Mouse (Mus musculus) mesoderm, embryonic 11.5 days (tissue): ENCODE data around the gene C2cd3.
A peak's percentile ranks its signal among the peaks of the same experiment; 100 is the strongest.

Experiments used
- DNase-seq: peaks from one replicate; pipeline ENCODE4 v3.0.0-alpha.2; 2012; ENCODE audit warnings: low read depth, low spot score

Gene C2cd3

DNA sequence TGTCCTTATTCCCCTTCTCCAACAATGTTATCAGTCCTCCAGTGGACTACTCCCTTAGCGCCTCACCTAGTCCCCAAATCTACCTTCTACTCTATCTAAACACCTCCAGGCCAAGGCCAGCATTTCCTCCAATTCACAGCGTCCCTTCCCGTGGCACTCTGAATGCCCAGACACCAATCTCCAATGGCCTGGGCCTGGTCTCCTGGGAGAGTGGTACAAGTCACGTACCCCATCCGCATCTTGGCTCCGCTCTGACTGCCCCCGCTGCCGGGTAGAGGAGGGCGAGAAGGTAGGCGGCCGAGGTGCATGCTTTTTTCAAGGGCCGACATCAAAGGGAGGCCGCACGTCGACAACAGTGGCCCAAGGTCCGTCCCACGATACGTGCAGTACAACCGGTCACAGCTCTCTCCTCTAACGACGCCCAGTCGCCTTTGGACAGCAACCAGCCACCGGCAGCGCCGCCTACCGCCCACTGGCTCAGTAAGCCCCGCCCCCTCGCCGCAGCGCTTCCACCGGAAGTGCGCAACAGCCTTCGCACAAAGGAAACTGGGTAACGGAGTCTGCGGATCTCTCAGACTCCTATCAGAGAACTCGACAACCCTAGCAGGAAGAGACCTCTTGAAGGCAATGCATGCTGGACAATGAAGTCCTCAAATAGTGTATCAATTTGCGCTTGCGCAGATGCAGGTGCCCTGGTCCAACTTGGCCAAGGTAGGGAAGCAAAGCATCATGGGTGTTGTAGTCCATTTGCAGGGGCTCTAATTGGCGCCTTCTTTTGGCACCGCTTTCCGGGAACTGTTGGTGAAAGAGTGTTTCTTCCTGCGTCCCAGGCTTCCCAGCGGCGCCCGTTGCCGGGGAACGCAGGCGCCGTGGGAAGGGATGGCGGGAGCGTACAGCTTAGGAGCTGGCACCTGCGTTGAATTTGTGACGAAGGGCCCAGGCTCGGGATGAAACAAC lies at the start of gene C2cd3, which contains the start of gene Ppme1:
Gene C2cd3, plus strand, starts transcription at position 739 of the 957 bp plus-strand sequence.
Gene Ppme1, minus strand, starts transcription at position 813 of the 957 bp plus-strand sequence.
- peak; percentile 99 for DNase-seq

DNA sequence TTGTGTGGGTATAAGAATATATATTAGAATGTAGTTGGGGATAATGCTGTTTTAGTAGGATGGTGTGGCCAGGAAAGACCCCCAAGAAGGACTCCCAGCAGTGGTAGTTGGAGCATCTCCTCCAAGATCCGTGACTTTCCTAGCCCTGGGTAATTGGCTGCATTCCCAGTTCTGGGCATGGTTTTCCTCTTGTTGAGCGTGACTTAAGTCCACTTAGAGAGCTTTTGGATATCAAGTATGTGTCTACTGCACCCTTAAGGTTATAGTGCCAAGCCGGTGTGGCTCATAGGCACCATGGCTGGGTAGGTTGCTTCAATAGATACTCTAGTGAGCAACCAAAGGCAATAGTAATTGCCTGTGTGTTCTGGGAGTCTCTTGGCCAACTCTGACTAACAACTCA lies 48.3 kb upstream of the C2cd3 start:
- DNase-seq, result no peak

DNA sequence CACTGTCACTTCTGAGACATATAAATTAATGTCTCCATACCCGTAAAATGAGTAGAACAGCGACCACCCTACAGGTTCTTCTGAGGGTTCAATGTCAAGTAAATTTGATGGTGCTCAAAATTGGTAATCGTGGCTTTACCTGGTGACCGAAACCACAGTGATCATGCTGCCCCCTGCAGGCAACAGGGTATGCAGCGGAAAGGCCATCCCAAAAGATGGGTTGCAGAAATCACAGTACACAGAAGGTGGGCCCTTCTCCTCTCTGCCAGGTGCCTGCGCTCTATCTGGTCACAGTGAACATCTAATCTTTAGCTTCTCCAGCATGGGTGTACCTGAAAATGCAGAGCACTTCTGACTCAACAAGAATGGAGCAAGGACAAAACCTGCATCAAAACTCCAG lies 46.6 kb upstream of the C2cd3 start:
- peak; percentile 23 for DNase-seq

GRCm38 (mm10) chr7:100327514-100327913 lies 44.5 kb upstream of the C2cd3 start:
- DNase-seq, result no peak

- DNase-seq, result no peak
These were observed 43.4 kb upstream of the C2cd3 start for GRCm38 (mm10) chr7:100328636-100329035.

DNA sequence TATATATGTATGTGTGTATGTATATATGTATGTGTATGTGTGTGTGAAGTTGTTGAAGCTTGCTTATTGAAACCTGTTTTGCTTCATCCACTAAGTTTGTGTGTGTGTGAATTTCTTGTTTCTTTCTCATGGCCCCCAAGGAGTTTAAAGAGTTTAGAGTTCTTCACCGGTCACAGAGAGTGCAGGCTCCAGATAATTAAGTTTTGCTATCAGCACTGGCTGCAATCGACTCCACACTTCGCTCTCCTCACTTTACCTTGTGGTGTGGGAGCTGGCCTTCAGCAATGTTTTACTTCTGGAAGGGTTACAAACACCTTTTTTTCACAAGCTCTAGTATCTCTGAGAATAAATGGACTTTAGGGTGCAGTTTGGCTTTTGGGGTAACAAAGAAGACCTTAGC lies 40.8 kb upstream of the C2cd3 start:
- DNase-seq, result no peak

GRCm38 (mm10) chr7:100335921-100336320 lies 36.1 kb upstream of the C2cd3 start:
- no peak for DNase-seq

DNA sequence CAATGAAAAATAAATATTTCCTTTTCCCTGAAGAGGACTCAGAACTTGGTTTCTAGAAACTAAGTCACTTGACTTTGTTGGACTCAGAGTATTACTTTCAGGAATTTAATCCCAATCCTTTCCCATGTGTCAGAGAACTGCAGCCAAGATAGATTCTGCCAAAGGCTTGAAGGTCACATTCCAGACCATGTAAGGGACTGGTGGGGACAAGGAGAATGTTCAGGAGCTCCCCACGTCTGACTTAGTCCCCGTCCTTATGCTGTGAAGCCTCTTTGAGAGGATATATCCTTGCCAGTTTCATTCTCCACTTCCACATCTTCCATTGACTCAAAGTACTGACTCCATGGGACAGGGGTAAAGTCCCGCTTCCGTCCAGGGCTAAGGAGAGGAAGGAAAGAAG lies 17.0 kb upstream of the C2cd3 start:
- DNase-seq, result no peak

DNA sequence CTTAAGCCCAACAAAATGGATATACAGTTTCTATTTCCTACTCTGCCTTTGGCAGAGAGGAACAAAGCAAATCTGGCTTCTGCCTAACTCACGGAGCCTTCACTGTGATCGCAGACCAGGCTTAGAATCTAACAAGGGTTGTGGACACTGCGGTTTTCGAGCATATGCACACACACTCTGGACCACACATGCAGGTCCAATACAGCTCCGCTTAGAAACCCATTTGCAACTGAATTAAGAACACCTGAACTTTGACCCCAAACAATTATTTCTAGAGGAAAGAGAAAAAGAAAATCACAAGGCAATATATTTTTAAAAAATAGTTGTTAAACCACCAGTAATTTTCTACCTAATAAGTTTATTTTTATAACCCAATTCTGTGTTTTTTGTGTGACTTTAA lies 15.7 kb upstream of the C2cd3 start:
- no peak for DNase-seq

DNA sequence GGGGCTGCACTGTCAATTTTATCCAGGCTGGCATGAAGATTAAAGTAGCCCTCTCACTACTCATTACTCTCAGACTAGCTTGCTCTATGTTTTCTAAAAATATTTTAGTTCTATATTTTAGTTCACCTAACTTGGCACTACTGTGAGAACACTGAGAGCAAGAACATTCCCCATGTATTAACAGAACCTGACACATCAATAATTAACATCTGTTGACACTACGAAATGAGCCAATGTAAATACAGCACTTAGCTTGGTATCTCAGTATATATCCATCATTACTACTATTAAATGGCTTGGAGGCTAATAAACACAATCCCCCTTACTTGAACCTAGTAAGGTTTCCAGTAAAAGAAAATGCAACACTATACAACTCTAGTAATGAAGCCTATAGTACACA lies 15.3 kb upstream of the C2cd3 start:
- DNase-seq, result no peak

- DNase-seq, result no peak
These were observed 14.2 kb upstream of the C2cd3 start for GRCm38 (mm10) chr7:100357856-100358255.

- no peak for DNase-seq
These were observed 8.9 kb upstream of the C2cd3 start for GRCm38 (mm10) chr7:100363162-100363561.

GRCm38 (mm10) chr7:100364888-100365287 lies 7.1 kb upstream of the C2cd3 start:
- DNase-seq, result no peak

DNA sequence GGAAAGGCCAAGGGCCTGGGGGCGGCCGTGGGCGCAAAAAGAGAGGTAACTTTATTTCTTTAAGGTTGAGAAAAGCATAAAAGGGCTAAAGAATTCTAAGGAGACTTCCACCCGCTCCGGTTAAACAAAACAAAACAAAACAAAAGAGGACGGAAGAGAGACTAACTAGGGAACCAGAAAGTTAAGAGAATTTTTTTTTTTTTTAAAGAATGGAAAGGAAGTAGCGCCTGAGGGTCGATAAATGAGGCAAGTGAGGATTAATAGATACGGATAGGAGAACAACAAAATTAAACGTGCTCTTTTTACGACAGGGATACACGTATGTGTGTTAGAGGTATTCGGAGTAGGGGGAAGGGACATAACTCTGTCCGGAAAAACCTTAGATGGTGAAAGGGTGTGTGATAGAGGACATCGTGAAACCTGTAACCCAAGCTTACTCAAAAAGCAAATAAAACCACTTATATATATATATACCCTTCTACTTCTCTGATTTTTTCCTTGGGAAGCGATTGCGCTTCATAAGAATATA lies 483 bp downstream of the C2cd3 start:
- peak; percentile 15 for DNase-seq

- no peak for DNase-seq
These were observed 6.2 kb downstream of the C2cd3 start for GRCm38 (mm10) chr7:100378257-100378656.

DNA sequence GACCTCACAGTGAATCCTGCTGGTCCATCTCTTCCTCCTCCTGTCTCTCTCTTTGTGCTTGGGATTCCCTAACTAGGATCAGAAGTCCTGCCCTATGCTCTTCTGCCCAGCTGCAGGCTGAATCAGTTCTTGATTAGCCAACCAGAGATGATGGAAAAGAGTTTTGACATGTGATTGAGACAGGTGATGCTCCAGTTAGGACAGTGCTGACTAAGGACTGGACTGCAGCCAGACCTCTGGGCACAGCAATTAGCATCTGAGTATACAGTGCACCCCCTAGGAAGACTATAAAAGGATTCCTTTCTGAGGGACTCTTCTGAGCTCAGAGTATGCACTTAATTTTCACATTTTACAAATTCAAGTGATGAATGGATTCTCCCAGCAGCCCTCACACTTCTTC lies 9.1 kb downstream of the C2cd3 start:
- DNase-seq, result no peak

- no peak for DNase-seq
These were observed 11.2 kb downstream of the C2cd3 start for GRCm38 (mm10) chr7:100383207-100383606.

DNA sequence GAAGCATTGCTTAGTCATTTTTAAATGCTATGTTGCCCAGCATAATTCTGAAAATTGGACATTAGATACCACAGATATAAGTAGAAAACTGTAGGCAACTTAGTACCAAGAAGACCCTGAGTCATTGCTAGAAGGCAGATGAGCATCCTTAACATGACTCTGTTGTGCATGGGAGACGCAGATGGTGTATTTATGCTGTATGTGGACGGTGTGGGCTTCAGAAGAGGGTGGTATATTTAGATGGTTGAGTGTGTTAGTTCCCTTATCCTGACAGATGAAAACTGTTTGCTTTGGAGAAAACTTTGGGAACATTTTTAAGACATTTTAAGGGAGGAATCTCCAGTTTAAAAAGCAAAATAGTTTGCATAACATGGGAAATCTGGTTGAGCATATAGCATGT lies 16.1 kb downstream of the C2cd3 start:
- DNase-seq, result no peak

DNA sequence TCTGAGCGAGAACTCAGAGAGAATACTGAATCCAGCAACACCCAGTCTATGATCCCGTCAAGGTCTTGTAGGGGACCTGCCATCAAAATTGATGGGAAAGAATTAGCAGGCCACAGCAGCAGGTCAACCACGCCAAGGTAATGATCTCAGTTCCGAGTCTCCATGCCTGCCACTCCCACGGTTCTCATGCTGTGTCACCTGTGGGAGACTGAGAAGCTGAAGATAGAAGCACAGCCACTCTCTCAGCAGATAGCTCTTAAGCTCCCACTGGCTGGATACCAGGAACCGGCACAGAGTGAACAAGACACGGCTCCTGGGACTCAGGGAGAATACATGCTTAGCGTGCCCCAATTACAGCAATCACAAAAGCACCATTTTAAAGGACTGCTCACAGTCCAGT lies 18.1 kb downstream of the C2cd3 start:
- DNase-seq, result no peak

DNA sequence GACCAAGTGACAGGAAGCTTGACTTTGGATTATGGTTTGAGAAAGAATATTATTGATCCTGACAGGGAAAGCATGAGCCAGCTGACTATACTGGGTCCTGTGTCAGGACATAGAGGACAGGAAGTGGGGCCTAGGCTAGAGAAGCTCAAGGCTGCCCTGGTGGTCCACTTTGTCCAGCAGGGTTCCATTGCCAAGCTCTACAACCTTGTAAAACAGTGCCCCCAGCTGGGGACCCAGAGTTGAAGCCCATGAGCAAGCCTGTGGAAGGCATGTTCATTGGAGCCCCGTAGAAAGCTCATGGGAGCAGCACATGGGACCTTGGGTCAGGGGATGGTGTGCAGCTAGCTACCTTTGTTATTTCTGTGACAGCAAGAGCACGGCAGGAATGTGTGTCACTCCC lies 20.2 kb downstream of the C2cd3 start:
- peak; percentile 6 for DNase-seq

DNA sequence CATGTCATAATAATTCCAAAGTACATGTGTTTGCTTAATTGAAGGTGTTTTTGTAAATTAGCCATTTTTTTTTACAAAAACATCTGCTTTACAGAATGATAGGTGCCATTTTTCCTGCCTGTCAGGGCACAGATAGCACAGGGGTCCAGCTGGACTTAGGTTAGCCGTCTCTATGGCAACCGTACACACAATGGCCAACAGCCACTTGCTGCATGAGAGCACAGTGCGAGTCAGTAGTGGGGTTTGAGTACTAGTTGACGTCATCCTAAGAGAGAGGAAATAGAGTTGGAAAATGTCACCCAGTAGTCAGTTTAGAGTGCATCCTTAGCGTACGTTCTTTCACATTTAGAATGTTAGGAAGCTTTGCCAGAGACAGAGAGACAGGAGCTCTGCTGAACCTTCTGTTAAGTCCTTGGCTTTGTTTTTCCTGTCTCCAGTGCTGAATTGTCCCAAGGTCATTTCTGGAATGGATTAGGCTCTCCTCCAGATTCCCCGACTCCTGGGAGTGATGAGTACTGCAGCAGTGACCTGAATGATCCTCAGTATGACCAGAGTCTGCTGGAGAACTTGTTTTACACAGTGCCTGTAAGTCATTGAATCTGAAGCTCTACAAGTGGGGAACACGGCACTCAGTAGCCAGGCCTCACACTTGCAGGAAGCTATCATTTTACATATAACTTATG lies 27.3 kb downstream of the C2cd3 start:
- DNase-seq, result peak; percentile 50

- DNase-seq, result no peak
These were observed 29.0 kb downstream of the C2cd3 start for GRCm38 (mm10) chr7:100400899-100401539.
